Mouse (Mus musculus) intestine, embryonic 14.5 days (tissue): ENCODE data around the gene Tmem86a. TPM values are rescaled to one million over a fixed set of nuclear protein-coding genes. Genes with fewer than 3 reads are reported as not detected.
A peak's percentile ranks its signal among the peaks of the same experiment; 100 is the strongest.

Experiments used
- ATAC-seq: fragments of 200-750 bp; cut with Nextera tagmentation; replicated peaks from 2 replicates; pipeline ENCODE4 v1.8.0; 2017; ENCODE audit warnings: low read depth, moderate number of reproducible peaks, moderate TSS enrichment, moderate library complexity; ENCODE audit not compliant: low FRiP score, low TSS enrichment
- DNase-seq: peaks from one replicate; pipeline ENCODE4 v3.0.0-alpha.2; 2018; ENCODE audit warnings: low spot score
- H3K27ac ChIP-seq: fragments of 300-500 bp; sonication (generic); 2 replicates; pipeline ENCODE4 v1.5.1; 2014; ENCODE audit warnings: low read depth, mild to moderate bottlenecking, control low read depth
- H3K27me3 ChIP-seq: fragments of 300-500 bp; sonication (generic); replicated peaks from 2 replicates; pipeline ENCODE4 v1.6.1; 2014; ENCODE audit warnings: low read length, control low read depth; ENCODE audit not compliant: control insufficient read depth, insufficient read depth
- H3K36me3 ChIP-seq: fragments of 300-500 bp; sonication (generic); 2 replicates; pipeline ENCODE4 v1.6.1; 2014; ENCODE audit warnings: low read length, control low read depth; ENCODE audit not compliant: control insufficient read depth, insufficient read depth
- H3K4me1 ChIP-seq: fragments of 300-500 bp; sonication (generic); replicated peaks from 2 replicates; pipeline ENCODE4 v1.6.1; 2014; ENCODE audit warnings: low read length, control low read depth, mixed read lengths; ENCODE audit not compliant: control insufficient read depth, insufficient read depth
- H3K4me2 ChIP-seq: fragments of 300-500 bp; sonication (generic); 2 replicates; pipeline ENCODE4 v1.6.1; 2014; ENCODE audit warnings: low read length
- H3K4me3 ChIP-seq: fragments of 300-500 bp; sonication (generic); 2 replicates; pipeline ENCODE4 v1.5.1; 2014; ENCODE audit warnings: low read depth, low read length, control low read depth, mixed read lengths
- H3K9ac ChIP-seq: fragments of 300-500 bp; sonication (generic); 2 replicates; pipeline ENCODE4 v1.6.1; 2014; ENCODE audit warnings: mild to moderate bottlenecking, low read length
- H3K9me3 ChIP-seq: fragments of 300-500 bp; sonication (generic); 2 replicates; pipeline ENCODE4 v1.6.1; 2016; ENCODE audit warnings: low read length, control low read depth; ENCODE audit not compliant: control insufficient read depth
- whole genome bisulfite sequencing: fragments of 180-500 bp; shearing (Covaris S2); extraction: QIAGEN DNeasy Blood & Tissue Kit; methylation state at CpG from one replicate; pipeline ENCODE4 v1.1.7; 2014; 5-methylcytosine and 5-hydroxymethylcytosine counted together
- polyA plus RNA-seq: library from polyadenylated mRNA; unstranded; fragments of >200 nt; fragmentation: Nextera tagmentation; extraction: Ambion mirVana; gene quantifications from 2 replicates; pipeline ENCODE4 v1.2.1, GENCODE M21; 2014

Tmem86a gene
- polyA plus RNA-seq, 1 experiment from 2014 or later = 31.4 TPM

DNA sequence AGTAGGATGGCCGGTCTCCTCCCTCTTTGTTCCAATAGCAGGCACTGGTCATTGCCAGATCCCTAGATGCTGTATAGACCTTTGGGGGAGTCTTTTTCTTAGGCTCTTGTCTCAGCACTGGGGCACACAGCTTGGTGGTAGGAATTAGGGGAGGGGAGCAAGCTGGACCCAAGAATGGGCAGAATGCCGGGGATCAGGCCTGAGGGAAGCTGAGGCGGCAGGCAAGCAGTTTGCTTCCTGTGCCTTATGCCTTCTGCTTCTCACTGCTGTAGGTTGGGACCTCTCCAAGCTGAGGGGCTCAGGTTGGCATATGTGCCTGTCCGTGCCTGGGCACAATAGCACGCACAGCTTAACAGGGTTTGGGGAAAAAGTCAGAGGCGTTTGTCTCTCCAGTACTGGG, 25.8 kb downstream of the Tmem86a start:
- Histone ChIP-seq H3K4me2 (no peak overlapping the region), H3K27me3 (no peaks in the 10 kb centered on the region), H3K9me3 (no peaks in the 10 kb centered on the region), H3K4me1 (no peaks in the 10 kb centered on the region; the same call in 1 of the 2 replicates), H3K36me3 (no peaks in the 10 kb centered on the region), H3K4me3 (no peak overlapping the region), H3K27ac (no peak overlapping the region), H3K9ac (no peak overlapping the region)
- DNase-seq (no peak), ATAC-seq (no peak)
- WGBS = 92% methylated on average over 6 of the region's 6 CpGs

DNA sequence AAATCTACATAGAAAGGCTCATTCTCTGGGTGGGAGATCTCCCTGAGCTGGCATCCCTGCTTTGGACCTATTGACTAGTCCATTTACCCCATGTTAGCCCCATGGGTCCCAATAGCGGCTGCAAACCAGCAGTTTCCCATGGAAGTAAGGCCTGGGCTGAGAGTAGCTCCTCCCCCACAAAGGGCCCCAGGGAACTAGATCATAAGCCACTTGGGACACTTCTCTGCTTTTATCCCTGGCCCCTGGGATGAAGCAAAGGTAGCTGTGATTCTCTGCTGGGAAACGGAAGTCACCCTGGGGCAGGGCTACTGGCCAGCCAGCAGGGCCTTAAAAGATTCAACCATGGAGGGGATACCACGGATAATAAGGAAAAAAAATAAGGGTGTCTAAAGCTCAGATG, 26.3 kb downstream of the Tmem86a start:
- H3K4me2 ChIP-seq = no peak overlapping the region
- no peaks in the 10 kb centered on the region for H3K27me3 ChIP-seq
- H3K27ac ChIP-seq = no peak overlapping the region
- ATAC-seq (no peak), DNase-seq (no peak)
- H3K36me3 ChIP-seq = no peaks in the 10 kb centered on the region
- H3K4me3 ChIP-seq = no peak overlapping the region
- H3K9ac ChIP-seq = no peak overlapping the region
- 77% methylated on average over 3 of the region's 3 CpGs for WGBS
- H3K4me1 ChIP-seq = no peaks in the 10 kb centered on the region; the same call in 1 of the 2 replicates
- H3K9me3 ChIP-seq = no peaks in the 10 kb centered on the region

DNA sequence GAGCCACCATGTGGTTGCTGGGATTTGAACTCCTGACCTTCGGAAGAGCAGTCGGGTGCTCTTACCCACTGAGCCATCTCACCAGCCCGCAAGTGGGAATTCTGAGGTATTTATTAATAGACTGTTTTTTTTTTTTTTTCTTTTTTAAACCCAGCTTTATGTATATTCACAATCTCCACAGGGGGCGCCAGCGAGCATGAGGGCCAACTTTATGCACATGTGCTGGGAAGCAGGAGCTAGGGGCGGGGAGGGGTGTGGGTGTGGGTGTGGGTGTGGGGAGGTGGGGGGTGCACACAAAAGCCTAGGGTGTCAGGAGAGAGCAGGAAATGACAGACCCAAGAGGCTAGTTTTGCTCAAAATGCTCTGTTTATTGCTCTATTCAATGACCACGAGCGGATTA, 27.1 kb downstream of the Tmem86a start:
- Histone ChIP-seq H3K4me2 (no peak overlapping the region), H3K27ac (no peak overlapping the region), H3K4me3 (no peak overlapping the region), H3K4me1 (no peaks in the 10 kb centered on the region; the same call in 1 of the 2 replicates), H3K36me3 (no peaks in the 10 kb centered on the region), H3K9ac (no peak overlapping the region), H3K9me3 (no peaks in the 10 kb centered on the region), H3K27me3 (no peaks in the 10 kb centered on the region)
- ATAC-seq = no peak
- DNase-seq = no peak
- WGBS = 74% methylated on average over 8 of the region's 8 CpGs

DNA sequence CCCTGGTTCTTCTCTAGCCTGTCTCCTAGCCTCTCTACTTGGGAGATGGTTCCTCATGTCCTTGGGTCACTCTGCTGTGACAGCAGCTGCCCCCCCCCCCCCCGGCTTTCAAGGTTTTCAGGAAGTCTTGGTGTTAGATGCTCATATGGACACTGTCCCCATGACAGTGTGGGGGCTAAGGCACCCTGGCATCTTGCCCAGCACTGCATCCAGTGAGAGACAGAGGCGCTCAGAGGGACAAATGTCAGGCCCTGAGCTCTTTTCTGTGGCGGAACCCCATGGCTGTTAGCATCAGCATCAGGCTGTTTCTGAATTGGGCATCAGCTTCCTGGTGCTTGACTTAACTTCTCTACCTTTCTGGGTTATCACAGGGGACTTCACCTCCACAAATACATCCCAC, 30.5 kb downstream of the Tmem86a start:
- H3K27me3 ChIP-seq = no peaks in the 10 kb centered on the region
- H3K9ac ChIP-seq = no peak overlapping the region
- H3K4me2 ChIP-seq = no peak overlapping the region
- 69% methylated on average over 3 of the region's 3 CpGs for WGBS
- H3K4me3 ChIP-seq = no peak overlapping the region
- no peaks in the 10 kb centered on the region for H3K4me1 ChIP-seq
- no peaks in the 10 kb centered on the region for H3K9me3 ChIP-seq
- H3K36me3 ChIP-seq = no peaks in the 10 kb centered on the region
- H3K27ac ChIP-seq = no peak overlapping the region
- ATAC-seq (no peak), DNase-seq (no peak)

DNA sequence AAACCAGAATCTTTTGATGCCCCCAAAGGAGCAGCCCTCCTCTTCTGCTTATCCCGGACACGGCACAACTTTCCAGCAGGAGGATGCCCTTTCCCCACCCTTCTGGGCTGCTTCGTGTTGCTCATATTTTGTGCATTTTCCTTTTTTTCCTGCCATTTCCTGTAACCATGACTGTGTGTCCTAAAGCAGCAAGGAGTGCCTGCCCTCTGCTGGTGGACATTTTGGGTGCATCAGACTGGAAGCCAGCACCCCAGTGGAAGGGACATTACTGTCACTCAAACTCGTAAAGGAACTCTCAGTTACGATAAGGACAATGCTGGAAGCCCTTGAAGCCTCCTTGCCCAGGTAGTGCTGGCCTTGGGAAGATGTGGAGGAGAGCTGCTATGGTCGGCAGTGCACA, 30.9 kb downstream of the Tmem86a start:
- Histone ChIP-seq H3K4me1 (no peaks in the 10 kb centered on the region), H3K9ac (no peak overlapping the region), H3K27ac (no peak overlapping the region), H3K9me3 (no peaks in the 10 kb centered on the region), H3K4me2 (no peak overlapping the region), H3K4me3 (no peak overlapping the region), H3K36me3 (no peaks in the 10 kb centered on the region), H3K27me3 (no peaks in the 10 kb centered on the region)
- ATAC-seq (peak; percentile 48; the same call in 1 of the 2 replicates), DNase-seq (peak; percentile 88)
- WGBS = 33% methylated on average over 6 of the region's 6 CpGs

DNA sequence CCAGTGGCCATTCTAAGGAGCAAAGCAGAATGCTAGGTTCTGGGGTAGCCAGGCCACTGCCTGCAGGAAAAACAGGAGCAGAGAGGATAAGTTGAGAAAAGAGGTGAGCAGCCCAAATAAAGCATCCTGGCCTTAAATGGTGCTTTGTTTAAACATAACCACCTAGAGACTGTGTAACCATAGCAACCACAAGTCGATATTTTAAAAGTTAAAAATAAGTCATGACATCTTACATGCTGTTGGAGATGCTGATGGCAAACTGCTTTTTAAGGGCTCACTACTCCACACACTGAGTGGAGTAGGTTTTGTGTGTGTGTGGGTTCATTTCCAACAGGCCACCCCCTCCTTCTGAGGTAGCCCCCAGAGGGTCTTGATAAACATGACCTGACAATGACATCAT, 34.7 kb downstream of the Tmem86a start:
- Histone ChIP-seq H3K4me1 (no peaks in the 10 kb centered on the region), H3K9ac (no peak overlapping the region), H3K36me3 (no peaks in the 10 kb centered on the region), H3K27ac (no peak overlapping the region), H3K4me2 (no peak overlapping the region), H3K4me3 (no peak overlapping the region), H3K9me3 (no peaks in the 10 kb centered on the region), H3K27me3 (no peaks in the 10 kb centered on the region)
- 50% methylated on average over 1 of the region's 1 CpGs for WGBS
- DNase-seq (no peak), ATAC-seq (no peak)

DNA sequence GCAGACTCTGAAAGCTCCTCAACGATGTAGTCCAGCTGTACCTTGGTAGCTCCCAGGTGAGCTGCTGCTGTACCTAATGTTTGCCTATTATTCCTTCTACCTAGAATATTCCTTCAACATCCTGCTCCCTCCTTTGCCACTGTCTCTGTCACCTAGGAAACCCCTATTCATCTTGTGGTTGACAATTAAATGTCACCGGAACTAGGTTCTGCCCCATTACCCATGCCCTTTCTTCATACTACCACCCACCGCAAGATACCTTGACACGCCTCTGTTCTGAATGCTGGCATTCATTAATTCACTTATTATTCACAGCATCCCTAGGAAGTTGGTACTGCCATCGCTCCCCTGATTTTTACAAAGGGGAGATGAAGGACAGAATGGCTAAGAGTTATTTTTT, 43.5 kb downstream of the Tmem86a start:
- no peak overlapping the region for H3K4me3 ChIP-seq
- no peak overlapping the region for H3K27ac ChIP-seq
- no peak overlapping the region for H3K4me2 ChIP-seq
- H3K36me3 ChIP-seq = no peaks in the 10 kb centered on the region
- DNase-seq = no peak
- no peaks in the 10 kb centered on the region for H3K4me1 ChIP-seq
- H3K9me3 ChIP-seq = no peaks in the 10 kb centered on the region
- H3K27me3 ChIP-seq = no peaks in the 10 kb centered on the region
- no peak for ATAC-seq
- WGBS = 88% methylated on average over 5 of the region's 5 CpGs
- H3K9ac ChIP-seq = no peak overlapping the region

DNA sequence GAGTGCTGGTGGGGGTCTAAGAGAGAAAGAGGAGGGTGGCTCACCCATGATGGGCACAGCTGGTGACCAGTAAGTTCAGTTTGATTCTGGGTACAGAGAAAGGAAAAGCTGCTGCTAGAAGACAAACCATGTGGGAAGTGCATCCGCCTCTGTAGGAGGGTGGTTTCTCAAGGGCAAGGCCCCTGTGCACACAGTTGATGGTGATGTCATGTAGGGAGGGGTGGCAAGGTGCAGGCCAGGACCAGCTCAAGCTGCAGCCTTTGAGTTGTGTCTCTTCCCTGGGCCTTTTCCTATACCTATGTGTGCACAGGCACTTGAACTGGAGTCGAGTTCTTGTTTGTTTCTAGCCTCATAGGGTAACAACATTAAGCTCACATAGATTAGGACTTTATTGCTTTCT, 44.6 kb downstream of the Tmem86a start:
- no peaks in the 10 kb centered on the region for H3K9me3 ChIP-seq
- H3K4me2 ChIP-seq = no peak overlapping the region
- H3K36me3 ChIP-seq = no peaks in the 10 kb centered on the region
- 58% methylated on average over 2 of the region's 2 CpGs for WGBS
- no peak overlapping the region for H3K9ac ChIP-seq
- DNase-seq (no peak), ATAC-seq (peak; percentile 60; the same call in 1 of the 2 replicates)
- H3K4me3 ChIP-seq = no peak overlapping the region
- no peaks in the 10 kb centered on the region for H3K4me1 ChIP-seq
- H3K27ac ChIP-seq = no peak overlapping the region
- H3K27me3 ChIP-seq = no peaks in the 10 kb centered on the region

DNA sequence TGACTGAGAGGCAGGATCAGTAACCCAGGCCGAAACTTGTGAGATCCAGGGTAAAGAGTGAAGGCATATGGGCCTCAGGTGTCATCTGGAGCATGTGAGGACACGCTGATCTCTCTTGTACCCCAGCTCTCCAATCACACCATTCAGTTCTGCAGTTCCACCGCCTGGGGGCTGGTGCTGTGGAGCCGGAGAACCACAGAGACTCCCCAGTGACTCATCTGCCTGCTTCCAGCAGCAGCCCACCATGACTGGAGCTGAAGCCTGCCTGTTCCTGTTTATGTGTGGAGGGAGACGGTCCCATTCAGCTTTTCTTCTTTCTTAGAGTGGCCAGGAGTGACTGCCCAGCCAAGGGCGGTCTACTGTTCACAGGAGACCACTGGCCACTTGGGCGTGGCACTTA, 47.6 kb downstream of the Tmem86a start:
- Histone ChIP-seq H3K9ac (no peak overlapping the region), H3K4me1 (no peaks in the 10 kb centered on the region), H3K27ac (no peak overlapping the region), H3K4me2 (no peak overlapping the region), H3K36me3 (no peaks in the 10 kb centered on the region), H3K4me3 (no peak overlapping the region), H3K27me3 (no peaks in the 10 kb centered on the region), H3K9me3 (no peaks in the 10 kb centered on the region)
- WGBS = 66% methylated on average over 7 of the region's 7 CpGs
- DNase-seq (no peak), ATAC-seq (no peak)
